8 mouse cellular contexts compared by ENCODE assay signal in genomic region chr2:118728337-118728736, GRCm38 (mm10). TPM values are rescaled to one million over a fixed set of nuclear protein-coding genes. Genes with fewer than 3 reads are reported as not detected.
A peak's percentile ranks its signal among the peaks of the same experiment; 100 is the strongest.
DNase-seq lines count a peak whose midpoint lies in the region; ATAC-seq lines count a peak whose summit lies in the region.
"Had no signal": no experiment of that assay in that cellular context is flagged by ENCODE, and none has a peak within 500 bp of the region (broad histone marks: within the 10 kb centered on the region; RNA-seq: fewer than 3 reads in every experiment).

Plcb2 (minus strand) TSS chr2:118728438.

- peak; percentile 4 for DNase-seq in right cerebral cortex, postnatal 25 days
- DNase-seq in right cerebral cortex, adult 2 months (ENCODE audit: low spot score in 2 of 2) = no peak
- peak; percentile 68 for DNase-seq in intestine, embryonic 14.5 days (ENCODE audit: low spot score)
- peak; percentile 45 for DNase-seq in lung, postnatal 25 days (ENCODE audit: low spot score)
- DNase-seq in thymus, postnatal 36 days = peak; percentile 74 to 80
- DNase-seq in urinary bladder, postnatal 25 days (ENCODE audit: low spot score) = no peak
- DNase-seq in layer of hippocampus, adult 9-10 months (ENCODE audit: low spot score) = no peak

- H3K27ac ChIP-seq in intestine, embryonic 14.5 days (ENCODE audit: low read depth) = peak within 1 kb of the TSS; percentile 64; the same call in 1 of the 2 replicates
- H3K27ac ChIP-seq: neural tube, embryonic 13.5 days had no signal

- no peak within 1 kb of the TSS for H3K9ac ChIP-seq in intestine, embryonic 14.5 days (ENCODE audit: low read length)
- H3K9ac ChIP-seq: neural tube, embryonic 13.5 days had no signal

- H3K4me2 ChIP-seq in intestine, embryonic 14.5 days (ENCODE audit: low read length) = peak within 1 kb of the TSS; percentile 43
- H3K4me2 ChIP-seq: neural tube, embryonic 13.5 days had no signal

- H3K9me3 ChIP-seq in intestine, embryonic 14.5 days (ENCODE audit: control insufficient read depth, low read length) = no peaks in the 10 kb centered on the region
- H3K9me3 ChIP-seq: neural tube, embryonic 13.5 days had no signal

- H3K27me3 ChIP-seq in intestine, embryonic 14.5 days (replicated peaks; ENCODE audit: control insufficient read depth, insufficient read depth, low read length) = no peaks in the 10 kb centered on the region

- peaks cover 32% of the 10 kb centered on the region for H3K4me1 ChIP-seq in intestine, embryonic 14.5 days (replicated peaks; ENCODE audit: control insufficient read depth, insufficient read depth, low read length)

- 0 out of 2 replicates have a peak within 1 kb of the TSS, but pooled peaks have one; percentile 10 for H3K4me3 ChIP-seq in intestine, embryonic 14.5 days (ENCODE audit: low read depth, low read length)
- H3K4me3 ChIP-seq: neural tube, embryonic 13.5 days had no signal

- WGBS in intestine, embryonic 14.5 days = 11% methylated on average over 7 of the region's 7 CpGs

- ATAC-seq in intestine, embryonic 14.5 days (replicated peaks; ENCODE audit: low FRiP score, low TSS enrichment, low read depth) = peak; percentile 54

- H3K36me3 ChIP-seq in intestine, embryonic 14.5 days (ENCODE audit: control insufficient read depth, insufficient read depth, low read length) = no peaks in the 10 kb centered on the region
- H3K36me3 ChIP-seq: neural tube, embryonic 13.5 days had no signal

RNA-seq across cellular contexts. Expression of gene Plcb2, which starts in this region (rescaled TPM):
- 1.4 and 1.6 TPM in 2 replicates for polyA plus RNA-seq in intestine, embryonic 14.5 days (2014; fragmentation: Nextera tagmentation; extraction: Ambion mirVana)

Comparison
In these comparisons a context has a peak if more than half of its experiments do, and no peak if none do; other contexts are left out.
1. DNase-seq: peak in right cerebral cortex, postnatal 25 days (single experiment), intestine, embryonic 14.5 days (single experiment), lung, postnatal 25 days (single experiment) and thymus, postnatal 36 days (2 of 2); none in right cerebral cortex, adult 2 months (0 of 2), urinary bladder, postnatal 25 days (single experiment) and layer of hippocampus, adult 9-10 months (single experiment).